ENCODE assay signal across 24 mouse cellular contexts in the genomic region with DNA sequence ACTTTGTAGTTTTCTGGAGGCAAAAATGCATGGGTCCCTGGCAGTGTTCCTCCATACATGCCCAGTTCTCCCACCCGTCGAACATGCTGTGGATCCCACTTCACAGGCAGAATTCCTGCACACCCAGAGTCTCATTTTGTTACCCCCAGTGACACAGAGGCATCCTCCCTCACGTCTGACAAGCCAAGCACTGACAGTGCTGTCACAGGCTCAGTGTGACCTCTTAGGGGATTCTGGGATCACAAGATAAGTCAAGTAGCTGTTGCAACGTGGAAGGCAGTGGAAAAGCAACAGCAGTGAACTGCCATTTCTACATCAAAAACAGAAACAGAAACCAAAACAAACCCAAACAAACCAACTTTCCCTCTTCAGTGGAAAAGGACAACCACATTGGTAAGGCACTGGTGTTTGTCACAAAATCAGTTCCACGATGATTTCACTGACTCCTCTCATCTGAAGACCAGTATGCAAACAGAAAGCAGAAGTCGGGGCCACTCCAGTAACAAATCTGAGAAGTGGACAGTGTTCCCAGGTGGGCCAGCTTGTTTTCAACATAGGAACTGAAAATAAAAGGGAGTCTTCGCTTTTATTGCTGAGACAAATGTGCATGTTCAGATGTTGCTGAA. TPM values are rescaled to one million over a fixed set of nuclear protein-coding genes. Genes with fewer than 3 reads are reported as not detected.
DNase-seq lines count a peak whose midpoint lies in the region; TF ChIP-seq lines count a peak whose summit lies in the region.
"Had no signal": no experiment of that assay in that cellular context is flagged by ENCODE, and none has a peak within 500 bp of the region (broad histone marks: within the 10 kb centered on the region; RNA-seq: fewer than 3 reads in every experiment).

No protein-coding gene starts in this region.

- no peak overlapping the region for H3K27ac ChIP-seq in kidney, adult 2 months (ENCODE audit: insufficient read depth, low read depth, low read length)
- H3K27ac ChIP-seq: embryonic facial prominence, embryonic 10.5 days; forebrain, embryonic 13.5 days; hindbrain, postnatal 0 days; liver, embryonic 13.5 days; lung, embryonic 15.5 days; midbrain, embryonic 13.5 days had no signal

- no peaks in the 10 kb centered on the region for H3K4me1 ChIP-seq in kidney, adult 2 months (ENCODE audit: control insufficient read depth, insufficient read depth, low read length)
- H3K4me1 ChIP-seq: embryonic facial prominence, embryonic 10.5 days; forebrain, embryonic 13.5 days; liver, embryonic 13.5 days; lung, embryonic 15.5 days; midbrain, embryonic 13.5 days had no signal

- H3K4me3 ChIP-seq in kidney, adult 2 months (ENCODE audit: insufficient read depth, low read depth, low read length): no peak overlapping the region
- H3K4me3 ChIP-seq: embryonic facial prominence, embryonic 10.5 days; forebrain, embryonic 13.5 days; heart, embryonic 12.5 days; liver, embryonic 13.5 days; lung, embryonic 15.5 days; midbrain, embryonic 13.5 days had no signal

- no peaks in the 10 kb centered on the region for H3K27me3 ChIP-seq in kidney, adult 2 months (replicated peaks; ENCODE audit: control insufficient read depth, insufficient read depth, low read length)
- H3K27me3 ChIP-seq: forebrain, embryonic 13.5 days; heart, embryonic 12.5 days; liver, embryonic 13.5 days; lung, embryonic 15.5 days; midbrain, embryonic 13.5 days had no signal

- 74% methylated on average over 7 of the region's 7 CpGs for WGBS in kidney, adult 2 months

- TF ChIP-seq CTCF in kidney, adult 2 months (conservative IDR thresholded peaks at IDR 0.05; ENCODE audit: insufficient read depth, insufficient read length, low read depth, low read length): no peak

- TF ChIP-seq POLR2A in kidney, adult 2 months (IDR thresholded peaks at IDR 0.05; ENCODE audit: low read depth, low read length): no peak

- no peaks in the 10 kb centered on the region for H3K36me3 ChIP-seq in kidney, adult 2 months (ENCODE audit: control insufficient read depth, insufficient read depth, low read length)
- H3K36me3 ChIP-seq: heart, embryonic 12.5 days; liver, embryonic 13.5 days; lung, embryonic 15.5 days had no signal

- peak; percentile 4 for DNase-seq in kidney, adult 2 months
- no peak for DNase-seq in kidney, postnatal 4 days
- peak; percentile 15 to 39 for DNase-seq in spleen, postnatal 36 days (ENCODE audit: low spot score in 2 of 2)
- DNase-seq in spleen, postnatal 10 days (ENCODE audit: low spot score in 2 of 2): no peak
- peak; percentile 60 for DNase-seq in induced T-regulatory cell, adult 2 months (ENCODE audit: low read depth)
- DNase-seq in left cerebral cortex, adult 18-20 months (ENCODE audit: low spot score in 2 of 2): no peak
- no peak for DNase-seq in testis, postnatal 14 days (ENCODE audit: low spot score)
- no peak for DNase-seq in layer of hippocampus, postnatal 14 days (ENCODE audit: low spot score in 2 of 2)
- DNase-seq: adrenal gland, adult 8-10 months; cerebellum, adult 18-20 months; cerebellum, postnatal 36 days; gastrocnemius, postnatal 36 days; heart, postnatal 4 days; kidney, adult 8-10 months; kidney, postnatal 25 days; liver, embryonic 13.5 days; right cerebral cortex, postnatal 25 days; thymus, adult 18-20 months had no signal

RNA-seq across cellular contexts. Expression of a gene that starts 31.3 kb away (rescaled TPM):
- 315 and 347 TPM in 2 replicates for polyA plus RNA-seq in kidney, adult 2 months (2012; rRNA removed)
- 1 to 10 TPM; 3.5 to 3.8 TPM for total RNA-seq in left cerebral cortex, adult 18-20 months (2021)
- total RNA-seq in layer of hippocampus, postnatal 14 days (2021): 1 to 10 TPM; 2.0 to 3.8 TPM
- total RNA-seq: gastrocnemius, postnatal 36 days; heart, postnatal 4 days had no signal

Comparison
In these comparisons a context has a peak if more than half of its experiments do, and no peak if none do; other contexts are left out.
1. DNase-seq: peak in kidney, adult 2 months (single experiment), spleen, postnatal 36 days (2 of 2) and induced T-regulatory cell, adult 2 months (single experiment); none in kidney, postnatal 4 days (0 of 2), spleen, postnatal 10 days (0 of 2), left cerebral cortex, adult 18-20 months (0 of 2), testis, postnatal 14 days (single experiment) and layer of hippocampus, postnatal 14 days (0 of 2).